ENCODE assay signal across 17 mouse cellular contexts in genomic region chr6:18664687-18665086, GRCm38 (mm10).
"Had no signal": no experiment of that assay in that cellular context is flagged by ENCODE, and none has a peak within 500 bp of the region (broad histone marks: within the 10 kb centered on the region; RNA-seq: fewer than 3 reads in every experiment).

No protein-coding gene starts in this region.

- H3K4me3 ChIP-seq: lung, embryonic 15.5 days; megakaryocyte, embryonic 14.5 days; midbrain, embryonic 13.5 days; midbrain, embryonic 15.5 days; neural tube, embryonic 12.5 days; stomach, embryonic 15.5 days had no signal

- DNase-seq: liver, postnatal 0 days; lung, adult 2 months; lung, postnatal 14 days; lung, postnatal 36 days; thymus, adult 2 months; thymus, postnatal 25 days; thymus, postnatal 4 days had no signal

- ATAC-seq: liver, postnatal 0 days; lung, postnatal 0 days; midbrain, embryonic 13.5 days; midbrain, embryonic 15.5 days had no signal

- H3K4me1 ChIP-seq: megakaryocyte, embryonic 14.5 days; midbrain, embryonic 15.5 days; neural tube, embryonic 12.5 days; stomach, embryonic 15.5 days had no signal

- H3K9ac ChIP-seq: liver, postnatal 0 days; lung, embryonic 15.5 days; midbrain, embryonic 13.5 days; midbrain, embryonic 15.5 days; neural tube, embryonic 12.5 days; stomach, embryonic 15.5 days had no signal

- H3K4me2 ChIP-seq: lung, embryonic 15.5 days; midbrain, embryonic 11.5 days; midbrain, embryonic 13.5 days; midbrain, embryonic 15.5 days; neural tube, embryonic 12.5 days; stomach, embryonic 15.5 days had no signal

- H3K27ac ChIP-seq: lung, embryonic 15.5 days; macrophage; midbrain, embryonic 13.5 days; midbrain, embryonic 15.5 days; neural tube, embryonic 12.5 days; stomach, embryonic 15.5 days; stomach, postnatal 0 days had no signal

- H3K9me3 ChIP-seq: lung, embryonic 15.5 days; megakaryocyte, embryonic 14.5 days; midbrain, embryonic 13.5 days; midbrain, embryonic 15.5 days; neural tube, embryonic 12.5 days; stomach, embryonic 15.5 days had no signal

- H3K27me3 ChIP-seq: megakaryocyte, embryonic 14.5 days; midbrain, embryonic 13.5 days; midbrain, embryonic 15.5 days; neural tube, embryonic 12.5 days; stomach, embryonic 15.5 days had no signal

- H3K36me3 ChIP-seq: lung, embryonic 15.5 days; midbrain, embryonic 13.5 days; midbrain, embryonic 15.5 days; neural tube, embryonic 12.5 days; stomach, embryonic 15.5 days had no signal
